ENCODE assay signal across 8 mouse cellular contexts in the genomic region with DNA sequence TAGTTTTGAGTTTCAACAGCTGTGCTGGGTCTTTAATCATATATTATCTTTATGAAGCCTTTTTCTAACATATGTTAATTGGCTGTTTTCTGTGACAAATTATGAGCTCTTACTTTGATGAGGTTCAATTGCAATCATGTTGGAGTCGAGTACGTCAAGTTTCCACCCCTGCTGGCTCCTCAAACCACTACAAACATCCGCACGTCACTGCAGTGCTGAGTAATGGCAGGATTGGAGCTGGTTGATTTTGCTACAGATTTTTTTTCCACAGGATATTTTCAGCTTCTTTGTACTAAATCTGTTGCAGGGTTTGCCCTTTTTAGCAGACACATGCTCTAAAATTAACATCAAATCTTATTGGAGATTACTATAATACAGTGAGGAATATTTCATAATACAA.
DNase-seq lines count a peak whose midpoint lies in the region; ATAC-seq and TF ChIP-seq lines count a peak whose summit lies in the region.

No protein-coding gene starts in this region.

- WGBS in embryonic facial prominence, embryonic 13.5 days = 18% methylated on average over 4 of the region's 4 CpGs
- WGBS in embryonic facial prominence, embryonic 10.5 days = 38% methylated on average over 4 of the region's 4 CpGs
- 59% methylated on average over 4 of the region's 4 CpGs for WGBS in kidney, postnatal 0 days
- WGBS in hindbrain, embryonic 11.5 days = 67% methylated on average over 4 of the region's 4 CpGs

- no peak for ATAC-seq in embryonic facial prominence, embryonic 13.5 days (ENCODE audit: insufficient number of reproducible peaks, insufficient read depth, low FRiP score, low TSS enrichment, low read depth)
- ATAC-seq in kidney, postnatal 0 days (replicated peaks; ENCODE audit: low FRiP score, low read depth) = no peak
- ATAC-seq in cerebellum, adult (ENCODE audit: insufficient number of reproducible peaks, low FRiP score, low TSS enrichment) = no peak
- ATAC-seq in hindbrain, embryonic 11.5 days (ENCODE audit: low FRiP score) = no peak

- H3K27me3 ChIP-seq in embryonic facial prominence, embryonic 13.5 days = no peaks in the 10 kb centered on the region
- H3K27me3 ChIP-seq in embryonic facial prominence, embryonic 10.5 days (replicated peaks; ENCODE audit: low read depth, poor library complexity, severe bottlenecking) = no peaks in the 10 kb centered on the region
- H3K27me3 ChIP-seq in testis, adult 2 months (ENCODE audit: control insufficient read depth, insufficient read depth, low read length) = no peaks in the 10 kb centered on the region
- no peaks in the 10 kb centered on the region for H3K27me3 ChIP-seq in kidney, postnatal 0 days (ENCODE audit: insufficient read depth, low read length)
- no peaks in the 10 kb centered on the region for H3K27me3 ChIP-seq in hindbrain, embryonic 11.5 days (ENCODE audit: control insufficient read depth, insufficient read depth, low read length)

- no peak overlapping the region for H3K4me3 ChIP-seq in embryonic facial prominence, embryonic 13.5 days
- no peak overlapping the region for H3K4me3 ChIP-seq in embryonic facial prominence, embryonic 10.5 days
- no peak overlapping the region for H3K4me3 ChIP-seq in testis, adult 2 months (ENCODE audit: control insufficient read depth, low read depth, low read length)
- no peak overlapping the region for H3K4me3 ChIP-seq in kidney, postnatal 0 days (replicated peaks; ENCODE audit: low read depth, low read length)
- no peak overlapping the region for H3K4me3 ChIP-seq in hindbrain, embryonic 11.5 days (ENCODE audit: low read depth, low read length)

- peaks cover 27% of the 10 kb centered on the region for H3K4me1 ChIP-seq in embryonic facial prominence, embryonic 13.5 days
- H3K4me1 ChIP-seq in embryonic facial prominence, embryonic 10.5 days = peaks cover 35% of the 10 kb centered on the region
- no peaks in the 10 kb centered on the region for H3K4me1 ChIP-seq in testis, adult 2 months (ENCODE audit: control insufficient read depth, insufficient read depth, low read length)
- H3K4me1 ChIP-seq in kidney, postnatal 0 days (replicated peaks; ENCODE audit: insufficient read depth, low read length) = no peaks in the 10 kb centered on the region; the same call in 1 of the 2 replicates
- no peaks in the 10 kb centered on the region for H3K4me1 ChIP-seq in hindbrain, embryonic 11.5 days (replicated peaks; ENCODE audit: control insufficient read depth, insufficient read depth, low read length)

- no peak overlapping the region for H3K9ac ChIP-seq in embryonic facial prominence, embryonic 13.5 days
- H3K9ac ChIP-seq in kidney, postnatal 0 days (ENCODE audit: low read depth, low read length) = no peak overlapping the region
- H3K9ac ChIP-seq in hindbrain, embryonic 11.5 days (ENCODE audit: low read depth, low read length) = no peak overlapping the region

- H3K27ac ChIP-seq in embryonic facial prominence, embryonic 13.5 days = 0 out of 2 replicates have a peak overlapping the region, but pooled peaks have one; percentile 49
- no peak overlapping the region for H3K27ac ChIP-seq in embryonic facial prominence, embryonic 10.5 days (replicated peaks)
- peak overlapping the region; percentile 58; the same call in 1 of the 2 replicates for H3K27ac ChIP-seq in testis, adult 2 months (ENCODE audit: control insufficient read depth, insufficient read depth, low read depth, low read length)
- 0 out of 2 replicates have a peak overlapping the region, but pooled peaks have one; percentile 47 for H3K27ac ChIP-seq in kidney, postnatal 0 days
- no peak overlapping the region for H3K27ac ChIP-seq in hindbrain, embryonic 11.5 days (ENCODE audit: low read depth, low read length)

- TF ChIP-seq CTCF in testis, adult 2 months (IDR thresholded peaks at IDR 0.05; ENCODE audit: control insufficient read depth, insufficient read depth, insufficient replicate concordance, low read depth, low read length) = no peak
- TF ChIP-seq CTCF in kidney, postnatal 0 days (IDR thresholded peaks at IDR 0.05; ENCODE audit: low read depth) = no peak

- no peaks in the 10 kb centered on the region for H3K9me3 ChIP-seq in embryonic facial prominence, embryonic 13.5 days
- no peaks in the 10 kb centered on the region for H3K9me3 ChIP-seq in embryonic facial prominence, embryonic 10.5 days
- H3K9me3 ChIP-seq in kidney, postnatal 0 days (replicated peaks; ENCODE audit: low read length) = no peaks in the 10 kb centered on the region
- H3K9me3 ChIP-seq in hindbrain, embryonic 11.5 days (ENCODE audit: control insufficient read depth, low read length) = no peaks in the 10 kb centered on the region

- no peak for DNase-seq in embryonic facial prominence, embryonic 10.5 days (ENCODE audit: low spot score)
- DNase-seq in testis, postnatal 10 days (ENCODE audit: low spot score) = no peak
- peak; percentile 52 for DNase-seq in kidney, postnatal 0 days (ENCODE audit: low spot score)
- DNase-seq in thymus, postnatal 4 days = peak; percentile 10
- DNase-seq in hindbrain, embryonic 11.5 days (ENCODE audit: low spot score) = no peak

- TF ChIP-seq POLR2A in testis, adult 2 months (IDR thresholded peaks at IDR 0.05; ENCODE audit: control insufficient read depth, low read depth, low read length) = no peak

- H3K4me2 ChIP-seq in embryonic facial prominence, embryonic 13.5 days = peak overlapping the region; percentile 16
- H3K4me2 ChIP-seq in kidney, postnatal 0 days (ENCODE audit: low read length) = no peak overlapping the region
- H3K4me2 ChIP-seq in hindbrain, embryonic 11.5 days (replicated peaks; ENCODE audit: low read depth, low read length) = no peak overlapping the region

- no peaks in the 10 kb centered on the region for H3K36me3 ChIP-seq in embryonic facial prominence, embryonic 13.5 days
- no peaks in the 10 kb centered on the region for H3K36me3 ChIP-seq in embryonic facial prominence, embryonic 10.5 days (replicated peaks)
- no peaks in the 10 kb centered on the region for H3K36me3 ChIP-seq in testis, adult 2 months (ENCODE audit: control insufficient read depth, insufficient read depth, low read length)
- no peaks in the 10 kb centered on the region for H3K36me3 ChIP-seq in kidney, postnatal 0 days (ENCODE audit: insufficient read depth, low read length)
- no peaks in the 10 kb centered on the region for H3K36me3 ChIP-seq in hindbrain, embryonic 11.5 days (ENCODE audit: control insufficient read depth, insufficient read depth, low read length)

Comparison
In these comparisons a context has a peak if more than half of its experiments do, and no peak if none do; other contexts are left out.
1. H3K27ac ChIP-seq: peak in embryonic facial prominence, embryonic 13.5 days (single experiment), testis, adult 2 months (single experiment) and kidney, postnatal 0 days (single experiment); none in embryonic facial prominence, embryonic 10.5 days (single experiment) and hindbrain, embryonic 11.5 days (single experiment).
2. DNase-seq: peak in kidney, postnatal 0 days (single experiment) and thymus, postnatal 4 days (single experiment); none in embryonic facial prominence, embryonic 10.5 days (single experiment), testis, postnatal 10 days (single experiment) and hindbrain, embryonic 11.5 days (single experiment).